Mouse (Mus musculus) cortical plate, adult 2 months (tissue): ENCODE measurements around the gene Eftud2.

Experiments
- CTCF ChIP-seq: fragments of 200-500 bp; IDR thresholded peaks from 2 replicates; pipeline ENCODE4 v1.5.1; 2011; ENCODE audit warnings: mild to moderate bottlenecking, control low read depth, low read length; ENCODE audit not compliant: insufficient read depth; ENCODE audit errors: extremely low read depth
- POLR2A ChIP-seq: fragments of 200-500 bp; IDR thresholded peaks from 2 replicates; pipeline ENCODE4 v1.6.1; 2011; ENCODE audit warnings: mild to moderate bottlenecking, low read length, control low read depth; ENCODE audit not compliant: insufficient read depth; ENCODE audit errors: extremely low read depth

DNA sequence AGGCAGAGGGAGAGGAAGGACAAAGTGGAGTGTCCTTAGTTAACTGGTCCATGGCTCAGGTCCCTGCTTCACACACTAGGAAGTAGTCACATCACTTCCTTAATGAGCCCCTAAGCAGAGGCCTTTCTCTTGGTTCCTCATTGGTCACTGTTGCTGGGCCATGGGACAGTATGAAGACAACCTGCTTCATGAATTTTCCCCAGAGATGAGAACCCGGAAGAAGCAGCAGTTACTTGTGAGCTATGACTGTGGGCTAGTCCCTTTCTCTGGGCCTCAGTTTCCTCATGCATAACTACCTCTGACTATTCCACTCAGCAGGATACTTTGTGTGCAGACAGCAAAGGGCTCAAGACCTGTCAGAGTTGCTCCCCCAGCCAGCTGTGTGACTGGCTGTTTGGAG is 43.4 kb downstream of the Eftud2 start:
- TF ChIP-seq CTCF (no peak), POLR2A (no peak)
